Comparison of ENCODE assay signal across 8 mouse cellular contexts in the genomic region with DNA sequence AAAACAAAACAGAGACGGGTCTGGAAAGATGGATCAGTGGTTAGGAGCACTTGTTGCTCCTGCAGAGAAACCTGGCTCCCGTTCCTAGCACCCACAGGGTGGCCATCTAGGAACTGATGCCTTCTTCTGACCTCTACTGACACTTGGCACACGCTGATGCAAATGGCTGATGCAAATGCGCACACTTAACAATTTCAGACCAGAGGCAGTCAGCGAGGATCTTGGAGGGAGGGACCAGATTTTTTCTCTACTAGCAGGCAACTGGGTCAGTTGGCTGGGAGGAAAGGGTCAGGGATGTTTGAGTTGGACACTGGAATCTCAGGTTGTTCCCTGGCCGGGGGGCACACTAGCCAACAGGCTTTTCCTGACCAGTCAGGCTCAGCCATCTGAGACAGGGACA. TPM values are rescaled to one million over a fixed set of nuclear protein-coding genes. Genes with fewer than 3 reads are reported as not detected.
DNase-seq lines count a peak whose midpoint lies in the region; ATAC-seq and TF ChIP-seq lines count a peak whose summit lies in the region.

A gene (plus strand): TSS at position 240 of the 400 bp plus-strand sequence.

- no peaks in the 10 kb centered on the region for H3K9me3 ChIP-seq in intestine, postnatal 0 days (ENCODE audit: control insufficient read depth)
- H3K9me3 ChIP-seq in midbrain, embryonic 14.5 days (ENCODE audit: control insufficient read depth, low read length), result no peaks in the 10 kb centered on the region

- H3K27ac ChIP-seq in bone marrow macrophage, adult 2 months (ENCODE audit: insufficient read depth, low read depth, low read length), result no peak within 1 kb of the TSS
- H3K27ac ChIP-seq in intestine, postnatal 0 days (ENCODE audit: low read depth, low read length), result no peak within 1 kb of the TSS
- 0 out of 2 replicates have a peak within 1 kb of the TSS, but pooled peaks have one; percentile 45 for H3K27ac ChIP-seq in midbrain, embryonic 14.5 days (replicated peaks; ENCODE audit: low read depth, low read length)

- no peaks in the 10 kb centered on the region for H3K36me3 ChIP-seq in intestine, postnatal 0 days (ENCODE audit: control insufficient read depth, insufficient read depth)
- H3K36me3 ChIP-seq in midbrain, embryonic 14.5 days (ENCODE audit: control insufficient read depth, insufficient read depth, low read length), result no peaks in the 10 kb centered on the region

- peak within 1 kb of the TSS; percentile 57 for H3K9ac ChIP-seq in intestine, postnatal 0 days (ENCODE audit: low read depth, low read length)
- peak within 1 kb of the TSS; percentile 79 for H3K9ac ChIP-seq in midbrain, embryonic 14.5 days (replicated peaks; ENCODE audit: low read length)

- no peak for TF ChIP-seq CTCF in lung, adult 2 months (IDR thresholded peaks at IDR 0.05; ENCODE audit: insufficient read depth, low read length)
- TF ChIP-seq CTCF in bone marrow macrophage, adult 2 months (IDR thresholded peaks at IDR 0.05; ENCODE audit: low read depth, low read length), result no peak
- no peak for TF ChIP-seq CTCF in intestine, postnatal 0 days (IDR thresholded peaks at IDR 0.05; ENCODE audit: low read depth)

- peak within 1 kb of the TSS; percentile 67 for H3K4me3 ChIP-seq in lung, adult 2 months (replicated peaks; ENCODE audit: extremely low read depth, low read depth, low read length)
- H3K4me3 ChIP-seq in bone marrow macrophage, adult 2 months (ENCODE audit: insufficient read depth, low read length), result peak within 1 kb of the TSS; percentile 57
- H3K4me3 ChIP-seq in intestine, postnatal 0 days (ENCODE audit: low read depth, low read length), result peak within 1 kb of the TSS; percentile 53
- H3K4me3 ChIP-seq in midbrain, embryonic 14.5 days (replicated peaks; ENCODE audit: low read depth, low read length), result peak within 1 kb of the TSS; percentile 50

- peak within 1 kb of the TSS; percentile 87 for H3K4me2 ChIP-seq in intestine, postnatal 0 days (replicated peaks; ENCODE audit: low read depth)
- H3K4me2 ChIP-seq in midbrain, embryonic 14.5 days (ENCODE audit: low read length), result peak within 1 kb of the TSS; percentile 95

- H3K27me3 ChIP-seq in intestine, postnatal 0 days (replicated peaks; ENCODE audit: control insufficient read depth, insufficient read depth, low read length), result peaks cover 11% of the 10 kb centered on the region; the same call in 1 of the 2 replicates
- H3K27me3 ChIP-seq in midbrain, embryonic 14.5 days (ENCODE audit: control insufficient read depth, insufficient read depth, low read length), result peaks cover 14% of the 10 kb centered on the region

- H3K4me1 ChIP-seq in lung, adult 2 months (ENCODE audit: control insufficient read depth, insufficient read depth, low read length), result peaks cover 8% of the 10 kb centered on the region; the same call in 1 of the 2 replicates
- H3K4me1 ChIP-seq in bone marrow macrophage, adult 2 months (ENCODE audit: control insufficient read depth, insufficient read depth, low read length), result peaks cover 4% of the 10 kb centered on the region
- no peaks in the 10 kb centered on the region; the same call in 1 of the 2 replicates for H3K4me1 ChIP-seq in intestine, postnatal 0 days (replicated peaks; ENCODE audit: control insufficient read depth, insufficient read depth, low read length)
- peaks cover 34% of the 10 kb centered on the region for H3K4me1 ChIP-seq in midbrain, embryonic 14.5 days (ENCODE audit: control insufficient read depth, insufficient read depth, low read length)

- no peak for DNase-seq in lung, adult 2 months
- DNase-seq in lung, postnatal 36 days, result no peak
- no peak for DNase-seq in gonadal fat pad, adult 2 months (ENCODE audit: low read depth)
- no peak for DNase-seq in midbrain, embryonic 14.5 days
- no peak for DNase-seq in cerebellum, postnatal 4 days (ENCODE audit: low spot score in 2 of 2)
- no peak for DNase-seq in urinary bladder, postnatal 36 days (ENCODE audit: low spot score in 2 of 2)

- 48% methylated on average over 6 of the region's 6 CpGs for WGBS in lung, adult 2 months
- 46% methylated on average over 6 of the region's 6 CpGs for WGBS in intestine, postnatal 0 days
- WGBS in midbrain, embryonic 14.5 days, result 26% methylated on average over 6 of the region's 6 CpGs

- ATAC-seq in intestine, postnatal 0 days, result no peak
- ATAC-seq in midbrain, embryonic 14.5 days (ENCODE audit: low FRiP score, low TSS enrichment), result no peak

- no peak for TF ChIP-seq POLR2A in lung, adult 2 months (IDR thresholded peaks at IDR 0.05; ENCODE audit: borderline replicate concordance, extremely low read depth, low read depth, low read length)
- no peak for TF ChIP-seq POLR2A in bone marrow macrophage, adult 2 months (IDR thresholded peaks at IDR 0.05; ENCODE audit: borderline replicate concordance, low read depth, low read length)

RNA-seq across cellular contexts. Expression of the gene that starts here (rescaled TPM):
- 415 and 628 TPM in 2 replicates for polyA plus RNA-seq in lung, adult 2 months (2012; rRNA removed)
- 19.3 and 22.7 TPM in 2 replicates for polyA plus RNA-seq in bone marrow macrophage, adult 2 months (2012; ENCODE audit: insufficient read depth, insufficient read length, missing spikeins)
- 138 and 191 TPM in 2 replicates for polyA plus RNA-seq in gonadal fat pad, adult 2 months (2012; rRNA removed)
- 308 and 334 TPM in 2 replicates for polyA plus RNA-seq in intestine, postnatal 0 days (2015; fragmentation: Nextera tagmentation; extraction: Ambion mirVana)
- 44.2 and 76.8 TPM in 2 replicates for polyA plus RNA-seq in midbrain, embryonic 14.5 days (2014; fragmentation: Nextera tagmentation; extraction: Ambion mirVana)
